ENCODE assay signal across 11 mouse cellular contexts in the genomic region with DNA sequence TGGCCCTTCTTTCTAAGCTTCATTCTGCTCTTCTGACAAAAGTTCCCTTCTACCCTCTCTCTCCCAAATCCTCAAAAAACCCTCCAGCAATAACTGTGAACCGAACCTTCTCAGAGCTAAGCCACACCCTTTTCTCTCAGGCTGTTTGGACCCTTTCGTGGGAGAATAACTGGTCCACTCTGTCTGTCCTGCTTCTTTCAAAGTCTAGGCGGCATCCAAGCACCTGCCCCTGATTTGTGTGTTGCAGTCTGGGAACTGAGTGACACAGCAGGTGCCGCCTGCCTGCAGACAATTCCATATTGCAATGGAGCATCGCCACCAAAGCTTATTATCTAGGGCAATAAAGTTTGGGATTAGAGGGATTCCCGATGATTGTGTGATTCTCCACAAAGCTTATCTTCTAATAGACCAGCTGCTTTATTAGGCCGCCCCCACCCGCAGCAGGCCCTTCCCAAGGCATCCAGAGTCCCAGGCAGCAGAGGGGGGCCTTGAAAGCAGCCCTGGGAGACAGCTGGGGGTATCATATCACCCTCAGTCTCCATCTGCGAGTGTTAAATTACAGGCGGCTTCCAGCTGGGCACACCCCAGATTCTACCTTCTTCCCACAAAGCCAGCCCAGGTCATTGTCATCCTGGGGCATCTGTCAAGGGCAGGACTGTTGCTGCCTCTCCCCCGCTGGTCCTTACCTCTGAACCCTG.
DNase-seq lines count a peak whose midpoint lies in the region; ATAC-seq lines count a peak whose summit lies in the region.
"Had no signal": no experiment of that assay in that cellular context is flagged by ENCODE, and none has a peak within 500 bp of the region (broad histone marks: within the 10 kb centered on the region; RNA-seq: fewer than 3 reads in every experiment).

No protein-coding gene starts in this region.

- peak overlapping the region; percentile 62 for H3K27ac ChIP-seq in forebrain, embryonic 10.5 days
- no peak overlapping the region for H3K27ac ChIP-seq in limb, embryonic 12.5 days
- H3K27ac ChIP-seq in neural tube, embryonic 14.5 days (ENCODE audit: low read depth, low read length): no peak overlapping the region; the same call in 1 of the 2 replicates
- H3K27ac ChIP-seq: liver, embryonic 14.5 days had no signal

- H3K4me1 ChIP-seq in forebrain, embryonic 10.5 days: peaks cover 16% of the 10 kb centered on the region
- H3K4me1 ChIP-seq in limb, embryonic 12.5 days (replicated peaks): peaks cover 4% of the 10 kb centered on the region; the same call in 1 of the 2 replicates
- H3K4me1 ChIP-seq in neural tube, embryonic 14.5 days (ENCODE audit: control insufficient read depth, insufficient read depth, low read length): peaks cover 6% of the 10 kb centered on the region; the same call in 1 of the 2 replicates
- H3K4me1 ChIP-seq: megakaryocyte, embryonic 14.5 days had no signal

- DNase-seq in layer of hippocampus, postnatal 14 days (ENCODE audit: low spot score in 2 of 2): peak; percentile 17
- DNase-seq in layer of hippocampus, adult 8-10 months (ENCODE audit: low spot score in 2 of 2): no peak
- no peak for DNase-seq in forebrain, embryonic 10.5 days (ENCODE audit: extremely low spot score, low spot score)
- DNase-seq in heart, postnatal 4 days: no peak
- DNase-seq in testis, postnatal 10 days (ENCODE audit: low spot score): no peak
- DNase-seq in heart, adult 18-20 months: no peak
- DNase-seq: cerebellum, postnatal 36 days had no signal

- H3K36me3 ChIP-seq in forebrain, embryonic 10.5 days (replicated peaks): no peaks in the 10 kb centered on the region
- H3K36me3 ChIP-seq in limb, embryonic 12.5 days: no peaks in the 10 kb centered on the region
- H3K36me3 ChIP-seq in neural tube, embryonic 14.5 days (ENCODE audit: control insufficient read depth, insufficient read depth, low read length): no peaks in the 10 kb centered on the region

- peak; percentile 84 for ATAC-seq in limb, embryonic 12.5 days (ENCODE audit: insufficient number of reproducible peaks, insufficient read depth, low FRiP score, low TSS enrichment, low read depth)
- ATAC-seq in neural tube, embryonic 14.5 days (ENCODE audit: low read depth): peak; percentile 94

- H3K9ac ChIP-seq in limb, embryonic 12.5 days (replicated peaks): no peak overlapping the region
- H3K9ac ChIP-seq in neural tube, embryonic 14.5 days (replicated peaks; ENCODE audit: low read depth, low read length): no peak overlapping the region
- H3K9ac ChIP-seq: liver, embryonic 14.5 days had no signal

- H3K9me3 ChIP-seq in forebrain, embryonic 10.5 days: no peaks in the 10 kb centered on the region
- no peaks in the 10 kb centered on the region for H3K9me3 ChIP-seq in limb, embryonic 12.5 days
- H3K9me3 ChIP-seq in neural tube, embryonic 14.5 days (ENCODE audit: control insufficient read depth, low read length): no peaks in the 10 kb centered on the region

- H3K4me3 ChIP-seq in forebrain, embryonic 10.5 days: no peak overlapping the region
- H3K4me3 ChIP-seq in limb, embryonic 12.5 days (replicated peaks): no peak overlapping the region
- no peak overlapping the region for H3K4me3 ChIP-seq in neural tube, embryonic 14.5 days (ENCODE audit: low read depth, low read length)
- H3K4me3 ChIP-seq: megakaryocyte, embryonic 14.5 days had no signal

- H3K27me3 ChIP-seq in forebrain, embryonic 10.5 days (ENCODE audit: poor library complexity, severe bottlenecking): no peaks in the 10 kb centered on the region
- H3K27me3 ChIP-seq in limb, embryonic 12.5 days: 0 out of 2 replicates have a peak, but pooled peaks cover 2% of the 10 kb centered on the region
- H3K27me3 ChIP-seq in neural tube, embryonic 14.5 days (ENCODE audit: control insufficient read depth, insufficient read depth, low read length): no peaks in the 10 kb centered on the region
- H3K27me3 ChIP-seq: megakaryocyte, embryonic 14.5 days had no signal

- 18% methylated on average over 11 of the region's 11 CpGs for WGBS in forebrain, embryonic 10.5 days
- WGBS in limb, embryonic 12.5 days: 16% methylated on average over 11 of the region's 11 CpGs
- 9% methylated on average over 11 of the region's 11 CpGs for WGBS in neural tube, embryonic 14.5 days

- no peak overlapping the region for H3K4me2 ChIP-seq in limb, embryonic 12.5 days
- H3K4me2 ChIP-seq in neural tube, embryonic 14.5 days (ENCODE audit: low read depth, low read length): no peak overlapping the region

Comparison
In these comparisons a context has a peak if more than half of its experiments do, and no peak if none do; other contexts are left out.
1. DNase-seq: peak in layer of hippocampus, postnatal 14 days (2 of 2); none in layer of hippocampus, adult 8-10 months (0 of 2), forebrain, embryonic 10.5 days (single experiment), heart, postnatal 4 days (single experiment), testis, postnatal 10 days (single experiment) and heart, adult 18-20 months (0 of 2).